Mouse (Mus musculus): ENCODE measurements around the gene Plet1.

- TF ChIP-seq POLR2A (IDR thresholded peaks at IDR 0.05; ENCODE audit: borderline replicate concordance, low read depth, low read length) (no peak), CTCF (IDR thresholded peaks at IDR 0.05; ENCODE audit: low read depth, low read length) (no peak)
Observed at GRCm38 (mm10) chr9:50515462-50515861, 21.1 kb downstream of the Plet1 start.
